Mouse (Mus musculus): ENCODE measurements at regions not wholly inside any gene's neighbourhood (a gene's known extent, or its start where the extent isn't known, plus 50 kb on each side); places are given as distances from the start of the nearest gene placed in this dataset.

DNA sequence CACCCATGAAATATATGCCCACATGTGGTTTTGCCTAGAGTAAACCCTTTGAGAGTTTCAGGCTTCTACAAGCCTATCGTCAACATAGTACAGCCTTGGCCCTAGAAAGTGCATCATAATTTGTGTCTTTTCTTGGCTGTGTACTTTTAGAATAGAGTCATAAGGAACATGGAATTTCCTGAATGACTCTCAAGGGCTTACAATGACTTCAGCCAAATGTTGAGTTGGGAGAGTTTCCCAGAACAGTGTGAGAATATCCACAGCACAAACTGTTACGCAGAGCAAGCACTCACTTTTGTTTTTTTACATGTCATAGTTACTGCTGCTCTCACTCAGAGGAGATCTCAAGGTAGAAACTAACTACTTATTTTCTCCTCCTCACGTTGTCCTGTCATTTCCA lies 152.5 kb downstream of the Spry2 start:
- Histone ChIP-seq H3K9me3 (replicated peaks; ENCODE audit: low read length) (peaks cover 19% of the 10 kb centered on the region), H3K4me1 (ENCODE audit: control insufficient read depth in 1 of 2, insufficient read depth in 2 of 2) (no peaks in the 10 kb centered on the region), H3K4me3 (replicated peaks in 1 of 3; ENCODE audit: low read depth in 2 of 3, low read length in 2 of 3, poor library complexity in 1 of 3) (no peak overlapping the region), H3K79me2 (replicated peaks; ENCODE audit: control insufficient read depth, extremely low read depth, insufficient read depth, poor library complexity, severe bottlenecking) (no peaks in the 10 kb centered on the region), H3K36me3 (replicated peaks in 1 of 2; ENCODE audit: control insufficient read depth in 1 of 2, insufficient read depth in 1 of 2, low read length in 1 of 2) (no peaks in the 10 kb centered on the region), H3K4me2 (ENCODE audit: insufficient read depth, low read depth, poor library complexity, severe bottlenecking) (no peak overlapping the region), H3K27me3 (replicated peaks) (no peaks in the 10 kb centered on the region), H3K27ac (ENCODE audit: insufficient read depth, low read depth) (no peak overlapping the region), H3K9ac (ENCODE audit: insufficient read depth, low read depth) (no peak overlapping the region)
- dilution Hi-C loops (cut with MboI; ENCODE audit: extremely low pct_ligation_motif_present, extremely low pct_unique_long_range_greater_than_20kb, low sequenced_read_pairs) (no loop called here), in situ Hi-C loops (cut with MboI; ENCODE audit: low pct_ligation_motif_present, low pct_unique_long_range_greater_than_20kb, low sequenced_read_pairs) (no loop called here)
- no peak for DNase-seq (ENCODE audit: extremely low read depth)
- TF ChIP-seq MAZ (IDR thresholded peaks at IDR 0.05; ENCODE audit: low read depth, low read length) (no peak), POLR2A (IDR thresholded peaks at IDR 0.05; ENCODE audit: low read depth, low read length) (no peak), MYC (IDR thresholded peaks at IDR 0.05; ENCODE audit: low read depth, low read length) (no peak), KAT2A (IDR thresholded peaks at IDR 0.05; ENCODE audit: insufficient replicate concordance, low read length) (no peak), CHD2 (IDR thresholded peaks at IDR 0.05; ENCODE audit: low read length) (no peak), ZKSCAN1 (IDR thresholded peaks at IDR 0.05; ENCODE audit: borderline replicate concordance, low read depth, low read length) (no peak), ZMIZ1 (IDR thresholded peaks at IDR 0.05; ENCODE audit: low read depth, low read length) (no peak), MAFK (IDR thresholded peaks at IDR 0.05; ENCODE audit: insufficient replicate concordance, low read length) (no peak), NELFE (IDR thresholded peaks at IDR 0.05; ENCODE audit: low read depth, low read length) (no peak), E2F4 (IDR thresholded peaks at IDR 0.05; ENCODE audit: insufficient replicate concordance, low read depth, low read length) (no peak), CHD1 (IDR thresholded peaks at IDR 0.05; ENCODE audit: low read depth, low read length) (no peak), GABPA (IDR thresholded peaks at IDR 0.05; ENCODE audit: insufficient replicate concordance, low read depth, low read length) (no peak), TCF12 (IDR thresholded peaks at IDR 0.05; ENCODE audit: low read depth, low read length) (no peak), RAD21 (IDR thresholded peaks at IDR 0.05; ENCODE audit: low read depth, low read length) (no peak), MAX (IDR thresholded peaks at IDR 0.05; ENCODE audit: low read length) (no peak), RCOR1 (conservative IDR thresholded peaks at IDR 0.05; ENCODE audit: low read depth, low read length) (no peak), USF1 (IDR thresholded peaks at IDR 0.05; ENCODE audit: low read depth, low read length) (no peak)

DNA sequence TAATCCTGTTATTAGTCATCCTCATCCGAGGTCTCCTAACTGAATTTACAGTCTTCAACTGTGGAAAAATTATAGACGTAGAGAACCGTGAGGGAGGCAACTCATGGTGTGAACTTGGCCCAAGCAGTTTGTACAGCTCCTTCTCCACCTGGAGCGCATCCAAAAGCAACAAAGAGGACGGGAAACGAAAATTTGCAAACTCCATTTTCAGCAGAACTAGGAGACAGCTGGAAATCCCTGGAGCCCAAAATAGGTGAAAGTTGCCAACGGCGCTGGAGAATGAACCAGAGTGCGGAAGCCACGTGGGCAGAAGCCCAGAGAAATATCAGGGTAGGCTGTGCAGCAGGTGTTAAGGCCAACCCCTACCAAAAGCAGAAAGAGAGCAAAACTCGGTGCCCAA lies 155.7 kb downstream of the Spry2 start:
- H3K4me3 ChIP-seq (replicated peaks in 1 of 3; ENCODE audit: low read depth in 2 of 3, low read length in 2 of 3, poor library complexity in 1 of 3) = no peak overlapping the region
- no peak for TF ChIP-seq JUND (conservative IDR thresholded peaks at IDR 0.05; ENCODE audit: low read depth, low read length)
- TF ChIP-seq ZNF384 (IDR thresholded peaks at IDR 0.05; ENCODE audit: low read depth, low read length) = no peak
- no peak for TF ChIP-seq POLR2A (IDR thresholded peaks at IDR 0.05; ENCODE audit: low read depth, low read length)
- TF ChIP-seq GABPA (IDR thresholded peaks at IDR 0.05; ENCODE audit: insufficient replicate concordance, low read depth, low read length) = no peak
- no peak for TF ChIP-seq ELF1 (IDR thresholded peaks at IDR 0.05; ENCODE audit: low read depth, low read length)
- no peak for TF ChIP-seq CHD1 (IDR thresholded peaks at IDR 0.05; ENCODE audit: low read depth, low read length)
- TF ChIP-seq ETS1 (conservative IDR thresholded peaks at IDR 0.05; ENCODE audit: low read depth, low read length) = no peak
- TF ChIP-seq SMC3 (IDR thresholded peaks at IDR 0.05; ENCODE audit: low read depth, low read length) = no peak
- TF ChIP-seq E2F4 (IDR thresholded peaks at IDR 0.05; ENCODE audit: insufficient replicate concordance, low read depth, low read length) = no peak
- TF ChIP-seq ZKSCAN1 (IDR thresholded peaks at IDR 0.05; ENCODE audit: borderline replicate concordance, low read depth, low read length) = no peak
- no peak for TF ChIP-seq UBTF (IDR thresholded peaks at IDR 0.05; ENCODE audit: low read depth, low read length)
- no peak for TF ChIP-seq IRF4 (IDR thresholded peaks at IDR 0.05; ENCODE audit: low read depth, low read length)
- TF ChIP-seq NELFE (IDR thresholded peaks at IDR 0.05; ENCODE audit: low read depth, low read length) = no peak
- TF ChIP-seq ZMIZ1 (IDR thresholded peaks at IDR 0.05; ENCODE audit: low read depth, low read length) = no peak
- TF ChIP-seq HCFC1 (IDR thresholded peaks at IDR 0.05; ENCODE audit: low read depth, low read length) = no peak
- TF ChIP-seq POLR2AphosphoS2 (IDR thresholded peaks at IDR 0.05; ENCODE audit: low read depth, low read length) = no peak
- TF ChIP-seq SIN3A (IDR thresholded peaks at IDR 0.05; ENCODE audit: low read length) = no peak
- no peak for TF ChIP-seq MAZ (IDR thresholded peaks at IDR 0.05; ENCODE audit: low read depth, low read length)
- H3K9me3 ChIP-seq (replicated peaks; ENCODE audit: low read length) = peaks cover 15% of the 10 kb centered on the region
- no peak overlapping the region for H3K27ac ChIP-seq (ENCODE audit: insufficient read depth, low read depth)
- in situ Hi-C loops (cut with MboI; ENCODE audit: low pct_ligation_motif_present, low pct_unique_long_range_greater_than_20kb, low sequenced_read_pairs) (no loop called here), dilution Hi-C loops (cut with MboI; ENCODE audit: extremely low pct_ligation_motif_present, extremely low pct_unique_long_range_greater_than_20kb, low sequenced_read_pairs) (no loop called here)
- no peak for DNase-seq (ENCODE audit: extremely low read depth)
- no peak overlapping the region for H3K9ac ChIP-seq (ENCODE audit: insufficient read depth, low read depth)
- H3K4me1 ChIP-seq (ENCODE audit: control insufficient read depth in 1 of 2, insufficient read depth in 2 of 2) = no peaks in the 10 kb centered on the region
- H3K4me2 ChIP-seq (ENCODE audit: insufficient read depth, low read depth, poor library complexity, severe bottlenecking) = no peak overlapping the region
- H3K79me2 ChIP-seq (replicated peaks; ENCODE audit: control insufficient read depth, extremely low read depth, insufficient read depth, poor library complexity, severe bottlenecking) = no peaks in the 10 kb centered on the region
- no peaks in the 10 kb centered on the region for H3K36me3 ChIP-seq (replicated peaks in 1 of 2; ENCODE audit: control insufficient read depth in 1 of 2, insufficient read depth in 1 of 2, low read length in 1 of 2)
- no peaks in the 10 kb centered on the region for H3K27me3 ChIP-seq (replicated peaks)

Data from CH12.LX (cell line).